Mouse (Mus musculus) neural tube, embryonic 15.5 days (tissue): ENCODE measurements around the gene Fam160a2. TPM values are rescaled to one million over a fixed set of nuclear protein-coding genes. Genes with fewer than 3 reads are reported as not detected.
"Not testable (repeated sequence)": the region's sequence is repeated elsewhere in the genome, so short reads cannot be mapped to it uniquely, and the experiment has no call there.

Experiments
- ATAC-seq: fragments of 200-750 bp; cut with Nextera tagmentation; 2 replicates; pipeline ENCODE4 v1.8.0; 2017; ENCODE audit warnings: mild to moderate bottlenecking, moderate TSS enrichment, moderate library complexity; ENCODE audit not compliant: low FRiP score
- H3K27ac ChIP-seq: fragments of 300-500 bp; sonication (generic); replicated peaks from 2 replicates; pipeline ENCODE4 v1.5.1; 2015; ENCODE audit warnings: mild to moderate bottlenecking, inconsistent platforms
- H3K27me3 ChIP-seq: fragments of 300-500 bp; sonication (generic); replicated peaks from 2 replicates; pipeline ENCODE4 v1.6.1; 2015; ENCODE audit warnings: inconsistent platforms
- H3K36me3 ChIP-seq: fragments of 300-500 bp; sonication (generic); 2 replicates; pipeline ENCODE4 v1.6.1; 2015; ENCODE audit warnings: inconsistent platforms
- H3K4me1 ChIP-seq: fragments of 300-500 bp; sonication (generic); 2 replicates; pipeline ENCODE4 v1.6.1; 2015; ENCODE audit warnings: inconsistent platforms
- H3K4me2 ChIP-seq: fragments of 300-500 bp; sonication (generic); 2 replicates; pipeline ENCODE4 v1.6.1; 2015; ENCODE audit warnings: inconsistent platforms, mild to moderate bottlenecking, moderate library complexity
- H3K4me3 ChIP-seq: fragments of 300-500 bp; sonication (generic); replicated peaks from 2 replicates; pipeline ENCODE4 v1.5.1; 2015; ENCODE audit warnings: mild to moderate bottlenecking, inconsistent platforms
- H3K9ac ChIP-seq: fragments of 300-500 bp; sonication (generic); replicated peaks from 2 replicates; pipeline ENCODE4 v1.6.1; 2015; ENCODE audit warnings: mild to moderate bottlenecking, inconsistent platforms
- H3K9me3 ChIP-seq: fragments of 300-500 bp; sonication (generic); replicated peaks from 2 replicates; pipeline ENCODE4 v1.6.1; 2016; ENCODE audit warnings: inconsistent platforms
- WGBS: fragments of 180-500 bp; shearing (Covaris S2); methylation state at CpG from one replicate; pipeline ENCODE4 v1.1.7; 2015; ENCODE audit warnings: mixed read lengths; 5-methylcytosine and 5-hydroxymethylcytosine counted together
- polyA plus RNA-seq: library from polyadenylated mRNA; unstranded; fragments of >200 nt; fragmentation: Nextera tagmentation; extraction: Ambion mirVana; gene quantifications from 2 replicates; pipeline ENCODE4 v1.2.1, GENCODE M21; 2015

Gene Fam160a2
- polyA plus RNA-seq, 1 experiment from 2014 or later, result 41.9 TPM

DNA sequence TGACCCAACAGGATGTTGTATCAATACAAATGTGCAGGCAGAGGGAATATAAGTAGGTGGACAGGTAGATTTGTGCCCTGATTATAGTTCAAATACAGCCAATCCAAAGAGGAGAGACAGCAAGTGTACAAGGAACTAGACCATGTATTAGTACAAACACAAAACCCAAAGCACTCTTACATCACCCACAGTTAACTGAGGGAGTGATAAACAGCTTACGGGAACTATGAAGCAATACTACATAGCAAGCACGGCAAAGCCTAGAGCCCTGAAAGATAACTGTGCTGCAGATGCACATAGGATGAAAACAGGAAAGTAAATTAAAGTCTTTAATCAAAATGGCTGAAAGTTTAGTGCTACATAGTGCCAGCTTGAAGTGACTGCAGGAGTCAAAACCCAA lies 12.2 kb downstream of the Fam160a2 start:
- Histone ChIP-seq H3K9ac (no peak overlapping the region), H3K27ac (no peak overlapping the region), H3K9me3 (no peaks in the 10 kb centered on the region), H3K36me3 (peaks cover 68% of the 10 kb centered on the region), H3K27me3 (no peaks in the 10 kb centered on the region), H3K4me3 (no peak overlapping the region), H3K4me1 (no peaks in the 10 kb centered on the region), H3K4me2 (no peak overlapping the region)
- ATAC-seq, result no peak
- WGBS, result 91% methylated on average over 2 of the region's 2 CpGs

DNA sequence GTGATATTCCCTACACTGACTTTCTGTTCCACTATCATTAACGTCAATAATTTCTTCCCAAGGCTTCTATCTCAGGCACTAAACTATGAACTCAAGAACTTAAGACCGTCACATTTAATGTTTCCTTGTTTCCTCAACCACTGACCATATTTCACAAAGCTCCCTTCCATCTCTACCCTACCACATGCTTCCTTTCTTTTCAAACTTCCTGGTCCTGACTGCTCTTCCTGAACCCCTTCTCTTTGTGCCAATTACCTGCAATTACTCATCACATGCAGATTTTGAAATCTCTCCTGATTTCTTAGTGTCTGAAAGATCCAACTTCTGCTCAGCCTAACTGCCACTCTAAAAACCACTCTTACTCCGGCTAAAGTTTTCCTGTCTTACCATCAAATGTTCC lies 19.5 kb downstream of the Fam160a2 start:
- Histone ChIP-seq H3K9ac (no peak overlapping the region), H3K9me3 (no peaks in the 10 kb centered on the region), H3K4me3 (no peak overlapping the region), H3K4me1 (no peaks in the 10 kb centered on the region), H3K4me2 (no peak overlapping the region), H3K27ac (no peak overlapping the region), H3K36me3 (peaks cover 83% of the 10 kb centered on the region), H3K27me3 (no peaks in the 10 kb centered on the region)
- WGBS, result 96% methylated on average over 3 of the region's 3 CpGs
- no peak for ATAC-seq

DNA sequence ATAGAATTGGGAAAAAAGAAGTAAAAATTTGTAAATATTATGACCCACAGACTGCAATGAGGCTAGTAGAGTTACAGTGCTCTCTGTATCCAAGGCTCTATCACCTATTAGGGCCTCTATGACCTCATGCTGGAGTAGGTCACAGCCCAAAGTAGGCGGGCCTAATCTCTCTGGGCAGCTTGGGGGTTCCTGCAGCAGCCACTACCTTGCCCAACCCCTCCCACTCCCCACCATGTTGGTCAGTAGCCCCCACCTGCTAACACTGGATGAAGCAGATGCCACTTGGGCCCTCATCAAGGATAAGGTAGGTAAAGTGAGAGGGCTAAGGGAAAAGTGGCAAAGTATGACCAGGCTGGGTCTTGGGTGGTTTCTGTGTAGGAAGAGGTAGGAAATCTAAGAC lies 25.0 kb downstream of the Fam160a2 start, which contains the start of gene Gm5901:
Gene Gm5901 (plus strand): TSS at position 173 of the 400 bp plus-strand sequence.
- Histone ChIP-seq H3K4me2 (no peak within 1 kb of the TSS), H3K27me3 (no peaks in the 10 kb centered on the region), H3K4me3 (no peak within 1 kb of the TSS), H3K36me3 (peaks cover 70% of the 10 kb centered on the region), H3K9ac (no peak within 1 kb of the TSS), H3K9me3 (no peaks in the 10 kb centered on the region), H3K4me1 (no peaks in the 10 kb centered on the region), H3K27ac (no peak within 1 kb of the TSS)
- 94% methylated on average over 1 of the region's 1 CpGs for WGBS
- ATAC-seq, result no peak

DNA sequence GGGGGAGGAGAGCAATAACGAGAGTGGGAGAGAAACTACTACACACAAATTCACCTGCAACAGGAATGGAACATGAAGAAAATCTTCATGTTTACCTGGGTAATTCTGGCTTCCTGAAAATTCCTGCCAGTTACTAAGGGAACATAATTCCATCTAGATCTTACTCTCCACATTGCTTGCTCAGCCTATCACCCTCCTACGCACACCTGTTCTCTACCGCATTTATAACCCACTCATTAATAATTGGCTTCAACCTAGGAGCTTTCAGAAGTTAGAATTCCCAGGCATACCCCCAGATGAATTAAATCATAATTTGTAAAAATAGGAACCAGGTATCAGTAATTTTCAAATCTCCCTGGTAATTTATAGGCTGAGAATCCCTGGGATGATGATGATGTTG lies 25.9 kb downstream of the Fam160a2 start:
- Histone ChIP-seq H3K4me1 (no peaks in the 10 kb centered on the region), H3K9me3 (no peaks in the 10 kb centered on the region), H3K4me2 (no peak overlapping the region), H3K4me3 (no peak overlapping the region), H3K27ac (no peak overlapping the region), H3K27me3 (no peaks in the 10 kb centered on the region), H3K36me3 (peaks cover 61% of the 10 kb centered on the region), H3K9ac (no peak overlapping the region)
- 97% methylated on average over 3 of the region's 3 CpGs for WGBS
- no peak for ATAC-seq

DNA sequence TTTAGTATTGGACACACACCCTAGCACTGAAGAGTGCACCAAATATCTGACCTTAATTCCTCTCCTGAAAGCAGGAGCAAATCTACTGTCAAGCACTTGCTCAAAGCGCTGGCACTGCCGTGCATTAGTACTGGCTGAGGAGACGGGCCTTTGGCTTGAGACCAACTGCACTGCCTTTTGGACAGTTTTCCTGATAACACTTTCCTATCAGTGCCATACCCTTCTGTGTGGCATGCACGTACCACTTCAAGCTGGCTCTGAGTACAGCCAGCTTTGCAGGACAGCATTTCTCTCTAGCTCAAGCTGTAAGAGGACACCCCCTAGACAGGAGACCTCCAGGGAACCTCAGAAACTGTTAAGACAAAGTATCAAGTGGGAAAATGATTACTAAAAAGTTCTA lies 26.3 kb downstream of the Fam160a2 start:
- no peak for ATAC-seq
- 84% methylated on average over 4 of the region's 4 CpGs for WGBS
- Histone ChIP-seq H3K36me3 (peaks cover 56% of the 10 kb centered on the region), H3K27ac (no peak overlapping the region), H3K9me3 (no peaks in the 10 kb centered on the region), H3K27me3 (no peaks in the 10 kb centered on the region), H3K4me1 (no peaks in the 10 kb centered on the region), H3K4me3 (no peak overlapping the region), H3K4me2 (no peak overlapping the region), H3K9ac (no peak overlapping the region)

DNA sequence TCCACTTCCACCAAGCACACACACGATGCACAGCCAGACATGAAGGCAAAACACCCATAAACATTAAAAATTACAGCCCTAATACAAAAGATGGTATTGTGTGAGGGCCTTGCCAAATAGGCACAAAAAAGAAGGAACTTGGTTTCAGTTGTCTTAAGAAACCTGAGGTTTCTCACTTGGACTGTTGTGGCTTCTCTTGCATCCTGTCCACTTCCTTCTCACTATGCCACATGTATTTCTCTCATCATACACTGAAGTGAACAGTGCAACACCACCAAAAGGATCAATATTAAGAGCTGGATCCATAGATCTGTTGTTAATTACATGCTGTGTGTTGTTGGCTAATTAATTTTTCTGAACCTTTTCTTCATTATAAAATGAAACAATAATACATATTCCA lies 26.9 kb downstream of the Fam160a2 start:
- no peak overlapping the region for H3K4me3 ChIP-seq
- H3K4me2 ChIP-seq, result no peak overlapping the region
- ATAC-seq, result no peak
- WGBS, result 88% methylated on average over 1 of the region's 1 CpGs
- no peak overlapping the region for H3K9ac ChIP-seq
- H3K36me3 ChIP-seq, result peaks cover 50% of the 10 kb centered on the region
- no peaks in the 10 kb centered on the region for H3K4me1 ChIP-seq
- no peak overlapping the region for H3K27ac ChIP-seq
- no peaks in the 10 kb centered on the region for H3K27me3 ChIP-seq
- H3K9me3 ChIP-seq, result no peaks in the 10 kb centered on the region

DNA sequence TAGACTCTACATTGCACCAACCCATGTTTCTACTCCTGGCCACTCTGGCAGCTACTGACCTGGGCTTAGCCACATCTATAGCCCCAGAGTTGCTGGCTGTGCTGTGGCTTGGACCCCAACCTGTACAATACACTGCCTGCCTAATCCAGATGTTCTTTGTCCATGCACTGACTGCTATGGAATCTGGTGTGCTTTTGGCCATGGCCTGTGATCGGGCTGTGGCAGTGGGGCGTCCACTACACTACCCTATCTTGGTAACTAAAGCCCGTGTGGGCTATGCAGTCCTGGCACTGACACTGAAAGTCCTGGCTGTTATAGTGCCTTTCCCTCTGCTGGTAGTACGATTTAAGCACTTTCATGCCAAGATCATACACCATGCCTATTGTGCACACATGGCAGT lies 31.3 kb downstream of the Fam160a2 start:
- ATAC-seq, result no peak; the same call in 1 of the 2 replicates
- Histone ChIP-seq H3K9me3 (no peaks in the 10 kb centered on the region), H3K36me3 (peaks cover 15% of the 10 kb centered on the region; the same call in 1 of the 2 replicates), H3K27me3 (no peaks in the 10 kb centered on the region), H3K4me1 (no peaks in the 10 kb centered on the region), H3K27ac (no peak overlapping the region), H3K4me2 (no peak overlapping the region), H3K9ac (no peak overlapping the region), H3K4me3 (no peak overlapping the region)
- 98% methylated on average over 4 of the region's 4 CpGs for WGBS

DNA sequence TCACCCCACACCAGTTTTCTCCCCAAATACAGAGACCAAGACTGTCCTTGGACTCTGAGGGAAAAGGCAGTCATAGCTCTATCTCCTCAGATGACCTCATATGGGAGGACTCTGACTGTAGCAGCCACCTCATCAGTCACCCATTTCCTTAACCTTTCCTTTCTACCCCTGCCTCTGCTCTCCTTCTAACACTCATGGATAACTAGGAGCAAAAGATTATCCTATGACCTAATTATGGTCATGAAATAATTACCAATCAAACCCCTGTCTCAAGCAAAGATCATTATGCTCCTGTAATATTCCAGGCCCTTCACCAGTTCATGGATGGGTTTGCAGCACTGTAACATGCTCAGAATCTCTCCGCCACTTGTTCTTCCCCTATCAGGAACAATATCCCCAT lies 31.9 kb downstream of the Fam160a2 start, which contains the start of gene Olfr692:
Gene Olfr692 (plus strand): TSS at position 301 of the 400 bp plus-strand sequence.
- Histone ChIP-seq H3K4me3 (no peak within 1 kb of the TSS), H3K4me1 (no peaks in the 10 kb centered on the region), H3K36me3 (peaks cover 9% of the 10 kb centered on the region; the same call in 1 of the 2 replicates), H3K9ac (no peak within 1 kb of the TSS), H3K4me2 (no peak within 1 kb of the TSS), H3K27ac (no peak within 1 kb of the TSS), H3K9me3 (no peaks in the 10 kb centered on the region), H3K27me3 (no peaks in the 10 kb centered on the region)
- no peak for ATAC-seq
- 90% methylated on average over 1 of the region's 1 CpGs for WGBS

DNA sequence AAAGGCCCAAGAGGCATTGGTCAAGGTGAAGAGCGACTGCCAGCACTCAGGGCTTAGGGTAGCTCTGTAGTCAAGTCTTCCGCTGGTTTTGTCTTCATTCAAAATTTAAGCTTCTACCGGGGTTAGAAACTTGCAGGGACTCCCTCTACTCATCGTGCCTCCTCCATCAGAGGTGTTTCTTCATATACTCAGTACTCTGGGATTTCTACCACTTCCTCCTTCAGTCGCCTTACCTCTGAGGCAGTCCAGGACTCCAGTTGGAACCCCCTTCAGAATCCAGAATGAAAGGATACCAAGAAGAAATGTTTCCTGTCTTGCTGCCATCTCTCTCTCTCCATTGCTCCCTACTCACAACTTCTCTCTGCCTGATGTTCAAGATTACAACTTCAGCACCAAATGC lies 32.6 kb downstream of the Fam160a2 start:
- 86% methylated on average over 5 of the region's 5 CpGs for WGBS
- no peaks in the 10 kb centered on the region for H3K27me3 ChIP-seq

DNA sequence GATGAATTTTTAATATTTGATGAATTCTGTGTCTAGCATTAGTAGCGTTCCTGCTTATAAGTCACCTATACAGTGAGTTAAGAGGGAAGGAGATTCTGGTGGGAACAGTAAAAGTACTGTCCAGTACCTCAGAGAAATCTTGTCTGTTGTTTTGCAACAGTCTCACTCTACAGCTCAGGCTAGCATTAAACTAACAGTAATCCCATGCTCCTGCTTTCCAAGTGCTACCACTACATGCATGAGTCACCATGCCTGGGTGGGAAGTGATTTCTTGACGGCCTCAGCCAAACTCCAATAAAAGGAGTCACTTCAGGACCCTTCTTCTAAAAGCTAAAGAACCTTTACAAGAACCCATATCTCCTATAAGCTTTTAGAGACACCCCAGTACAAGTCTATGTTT lies 38.1 kb downstream of the Fam160a2 start:
- no peak for ATAC-seq
- H3K9ac ChIP-seq, result no peak overlapping the region
- no peak overlapping the region for H3K27ac ChIP-seq
- no peaks in the 10 kb centered on the region for H3K27me3 ChIP-seq
- no peaks in the 10 kb centered on the region for H3K36me3 ChIP-seq
- no peak overlapping the region for H3K4me3 ChIP-seq
- 88% methylated on average over 2 of the region's 2 CpGs for WGBS
- H3K4me2 ChIP-seq, result no peak overlapping the region
- no peaks in the 10 kb centered on the region for H3K9me3 ChIP-seq
- no peaks in the 10 kb centered on the region for H3K4me1 ChIP-seq

More for the DNA sequence above, 32.6 kb downstream of the Fam160a2 start:
- Histone ChIP-seq H3K9me3 (no peaks in the 10 kb centered on the region), H3K36me3 (peaks cover 6% of the 10 kb centered on the region; the same call in 1 of the 2 replicates), H3K4me2 (no peak overlapping the region), H3K9ac (no peak overlapping the region), H3K4me3 (no peak overlapping the region), H3K4me1 (no peaks in the 10 kb centered on the region), H3K27ac (no peak overlapping the region)
- no peak for ATAC-seq

DNA sequence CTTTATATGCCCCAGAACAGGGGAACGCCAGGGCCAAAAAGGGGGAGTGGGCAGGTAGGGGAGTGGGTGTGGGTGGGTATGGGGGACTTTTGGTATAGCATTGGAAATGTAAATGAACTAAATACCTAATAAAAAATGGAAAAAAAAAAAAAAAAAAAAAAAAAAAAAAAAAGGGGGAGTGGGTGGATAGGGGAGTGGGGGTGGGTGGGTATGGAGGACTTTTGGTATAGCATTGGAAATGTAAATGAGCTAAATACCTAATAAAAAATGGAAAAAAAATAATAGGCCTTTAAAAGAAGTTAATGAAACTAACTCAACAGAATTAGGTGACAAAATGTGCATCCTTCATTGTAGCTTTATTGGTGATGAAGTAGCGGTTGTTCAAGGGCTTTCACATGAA lies 43.4 kb downstream of the Fam160a2 start:
- not testable (repeated sequence) for H3K36me3 ChIP-seq, H3K9ac ChIP-seq, H3K27ac ChIP-seq, H3K9me3 ChIP-seq, H3K4me3 ChIP-seq, H3K27me3 ChIP-seq, H3K4me1 ChIP-seq, H3K4me2 ChIP-seq
- peak; percentile 93 for ATAC-seq
- 94% methylated on average over 1 of the region's 2 CpGs for WGBS

DNA sequence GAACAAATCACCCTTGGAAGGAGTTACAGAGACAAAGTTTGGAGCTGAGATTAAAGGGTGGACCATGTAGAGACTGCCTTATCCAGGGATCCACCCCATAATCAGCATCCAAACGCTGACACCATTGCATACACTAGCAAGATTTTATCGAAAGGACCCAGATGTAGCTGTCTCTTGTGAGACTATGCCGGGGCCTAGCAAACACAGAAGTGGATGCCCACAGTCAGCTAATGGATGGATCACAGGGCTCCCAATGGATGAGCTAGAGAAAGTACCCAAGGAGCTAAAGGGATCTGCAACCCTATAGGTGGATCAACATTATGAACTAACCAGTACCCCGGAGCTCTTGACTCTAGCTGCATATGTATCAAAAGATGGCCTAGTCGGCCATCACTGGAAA lies 43.8 kb downstream of the Fam160a2 start:
- not testable (repeated sequence) for H3K27me3 ChIP-seq, H3K27ac ChIP-seq, H3K9me3 ChIP-seq, H3K4me2 ChIP-seq, H3K4me3 ChIP-seq, H3K4me1 ChIP-seq, H3K9ac ChIP-seq, H3K36me3 ChIP-seq
- no CpG with 5 or more reads among the region's 5 CpGs for WGBS
- ATAC-seq, result peak; percentile 53; the same call in 1 of the 2 replicates

DNA sequence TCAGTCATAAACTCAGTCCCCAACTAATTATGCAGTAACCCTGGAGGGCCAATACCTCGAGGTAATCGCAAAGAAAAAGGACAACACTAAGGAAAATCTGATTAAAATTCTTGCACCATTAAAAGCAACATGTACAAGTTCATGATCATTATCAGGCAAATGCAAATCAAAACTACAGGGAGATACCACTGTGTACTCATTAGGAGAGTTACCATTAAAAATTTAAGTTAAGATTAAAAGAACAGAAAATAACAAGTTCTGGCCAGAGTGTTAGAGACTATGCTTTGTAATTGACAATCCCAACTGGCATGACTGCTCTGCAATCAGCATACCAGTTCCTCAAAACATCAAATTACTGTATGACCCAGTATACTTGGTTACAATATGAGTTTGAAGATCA lies 57.1 kb downstream of the Fam160a2 start:
- Histone ChIP-seq H3K4me3 (no peak overlapping the region), H3K27ac (no peak overlapping the region), H3K4me2 (no peak overlapping the region), H3K27me3 (no peaks in the 10 kb centered on the region), H3K36me3 (no peaks in the 10 kb centered on the region), H3K4me1 (no peaks in the 10 kb centered on the region), H3K9ac (no peak overlapping the region), H3K9me3 (no peaks in the 10 kb centered on the region)
- no peak for ATAC-seq
- 86% methylated on average over 2 of the region's 2 CpGs for WGBS
